In the genomic region with DNA sequence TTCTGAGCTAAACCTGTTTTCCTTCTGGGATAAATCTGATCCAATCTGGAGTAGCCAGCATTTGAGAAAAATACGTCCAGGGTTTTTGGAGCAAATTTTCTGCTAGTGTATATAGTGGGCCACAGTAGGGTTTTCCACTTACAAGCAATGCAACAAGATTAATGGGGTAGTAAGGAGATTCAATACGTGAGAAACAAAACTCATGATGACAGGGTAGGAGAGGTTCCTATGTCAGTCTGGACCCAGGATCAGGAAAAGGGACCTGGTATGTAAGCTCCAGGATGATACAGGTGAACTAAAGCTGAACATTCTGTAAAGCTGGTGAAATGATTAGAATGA, we compare ENCODE assay signal across 19 mouse cellular contexts. TPM values are rescaled to one million over a fixed set of nuclear protein-coding genes. Genes with fewer than 3 reads are reported as not detected.
DNase-seq lines count a peak whose midpoint lies in the region; ATAC-seq and TF ChIP-seq lines count a peak whose summit lies in the region.
"Not testable (repeated sequence)": the region's sequence is repeated elsewhere in the genome, so short reads cannot be mapped to it uniquely, and the experiment has no call there.
"Had no signal": no experiment of that assay in that cellular context is flagged by ENCODE, and none has a peak within 500 bp of the region (broad histone marks: within the 10 kb centered on the region; RNA-seq: fewer than 3 reads in every experiment).

No protein-coding gene starts in this region.

- not testable (repeated sequence) for TF ChIP-seq CTCF in Patski (IDR thresholded peaks at IDR 0.05)

- H3K36me3 ChIP-seq in forebrain, embryonic 12.5 days (replicated peaks); heart, embryonic 11.5 days (ENCODE audit: control insufficient read depth, insufficient read depth, low read length); hindbrain, embryonic 15.5 days; kidney, embryonic 16.5 days (ENCODE audit: insufficient read depth, low read length); midbrain, embryonic 12.5 days; neural tube, embryonic 11.5 days (ENCODE audit: control insufficient read depth, insufficient read depth, low read length); stomach, embryonic 15.5 days: not testable (repeated sequence)

- not testable (repeated sequence) for H3K27ac ChIP-seq in forebrain, embryonic 12.5 days; heart, embryonic 11.5 days (ENCODE audit: low read depth, low read length); hindbrain, embryonic 15.5 days (replicated peaks); kidney, embryonic 16.5 days (ENCODE audit: low read length); midbrain, embryonic 12.5 days (replicated peaks); neural tube, embryonic 11.5 days (ENCODE audit: low read depth, low read length); stomach, embryonic 15.5 days

- not testable (repeated sequence) for H3K4me1 ChIP-seq in forebrain, embryonic 12.5 days; heart, embryonic 11.5 days (ENCODE audit: control insufficient read depth, insufficient read depth, low read length); hindbrain, embryonic 15.5 days (replicated peaks); kidney, embryonic 16.5 days (ENCODE audit: insufficient read depth, low read length); midbrain, embryonic 12.5 days; neural tube, embryonic 11.5 days (ENCODE audit: control insufficient read depth, insufficient read depth, low read length); stomach, embryonic 15.5 days

- H3K4me3 ChIP-seq in forebrain, embryonic 12.5 days (replicated peaks); heart, embryonic 11.5 days (ENCODE audit: low read depth, low read length); hindbrain, embryonic 15.5 days; kidney, embryonic 16.5 days (ENCODE audit: low read length); midbrain, embryonic 12.5 days; neural tube, embryonic 11.5 days (ENCODE audit: low read depth, low read length); stomach, embryonic 15.5 days (replicated peaks): not testable (repeated sequence)

- H3K27me3 ChIP-seq in Patski; forebrain, embryonic 12.5 days; heart, embryonic 11.5 days (ENCODE audit: control insufficient read depth, insufficient read depth, low read length); hindbrain, embryonic 15.5 days; kidney, embryonic 16.5 days (ENCODE audit: insufficient read depth, low read length); midbrain, embryonic 12.5 days; neural tube, embryonic 11.5 days (ENCODE audit: control insufficient read depth, insufficient read depth, low read length); stomach, embryonic 15.5 days (replicated peaks): not testable (repeated sequence)

- CTCF ChIA-PET in Patski (lab: Charles Lee) = not testable (repeated sequence)

- H3K9me3 ChIP-seq in forebrain, embryonic 12.5 days; heart, embryonic 11.5 days (replicated peaks; ENCODE audit: control insufficient read depth, low read length); hindbrain, embryonic 15.5 days; kidney, embryonic 16.5 days (ENCODE audit: low read length); midbrain, embryonic 12.5 days; neural tube, embryonic 11.5 days (ENCODE audit: control insufficient read depth, low read length); stomach, embryonic 15.5 days: not testable (repeated sequence)

- POLR2A ChIA-PET in Patski (lab: Charles Lee) = not testable (repeated sequence)

- not testable (repeated sequence) for DNase-seq in Patski (ENCODE audit: low read depth, low spot score); neural tube, embryonic 11.5 days (ENCODE audit: low spot score)

- in situ Hi-C loops in Patski (cut with MboI; ENCODE audit: low pct_unique_long_range_greater_than_20kb) = not testable (repeated sequence)

- H3K9ac ChIP-seq in forebrain, embryonic 12.5 days; heart, embryonic 11.5 days (ENCODE audit: low read depth, low read length); hindbrain, embryonic 15.5 days; kidney, embryonic 16.5 days (replicated peaks; ENCODE audit: low read length); midbrain, embryonic 12.5 days (replicated peaks); neural tube, embryonic 11.5 days (ENCODE audit: low read length); stomach, embryonic 15.5 days: not testable (repeated sequence)

- WGBS in forebrain, embryonic 12.5 days = no CpG with 5 or more reads among the region's 2 CpGs
- no CpG with 5 or more reads among the region's 2 CpGs for whole genome bisulfite sequencing in heart, embryonic 11.5 days (ENCODE audit: insufficient replicate concordance)
- no CpG with 5 or more reads among the region's 2 CpGs for WGBS in hindbrain, embryonic 15.5 days
- WGBS in kidney, embryonic 16.5 days = no CpG with 5 or more reads among the region's 2 CpGs
- no CpG with 5 or more reads among the region's 2 CpGs for WGBS in midbrain, embryonic 12.5 days
- WGBS in neural tube, embryonic 11.5 days = no CpG with 5 or more reads among the region's 2 CpGs
- WGBS in stomach, embryonic 15.5 days = no CpG with 5 or more reads among the region's 2 CpGs

- ATAC-seq in Patski = peak; percentile 34
- peak; percentile 28; the same call in 1 of the 2 replicates for ATAC-seq in forebrain, embryonic 12.5 days (ENCODE audit: low FRiP score)
- ATAC-seq in heart, embryonic 11.5 days (replicated peaks; ENCODE audit: insufficient number of reproducible peaks, low FRiP score, low TSS enrichment) = 0 out of 2 replicates have a peak, but pooled peaks have one; percentile 12
- peak; percentile 67; the same call in 1 of the 2 replicates for ATAC-seq in hindbrain, embryonic 15.5 days (ENCODE audit: low FRiP score, low read depth)
- 0 out of 2 replicates have a peak, but pooled peaks have one; percentile 7 for ATAC-seq in kidney, embryonic 16.5 days (ENCODE audit: low FRiP score, low TSS enrichment)
- ATAC-seq in midbrain, embryonic 12.5 days (ENCODE audit: low FRiP score, low read depth) = peak; percentile 53; the same call in 1 of the 2 replicates
- peak; percentile 46; the same call in 1 of the 2 replicates for ATAC-seq in neural tube, embryonic 11.5 days (ENCODE audit: insufficient read depth, low FRiP score, low TSS enrichment)
- ATAC-seq in stomach, embryonic 15.5 days (ENCODE audit: insufficient read depth, low FRiP score, low read depth) = 0 out of 2 replicates have a peak, but pooled peaks have one; percentile 5

- not testable (repeated sequence) for H3K4me2 ChIP-seq in forebrain, embryonic 12.5 days; heart, embryonic 11.5 days; hindbrain, embryonic 15.5 days; kidney, embryonic 16.5 days (replicated peaks; ENCODE audit: low read depth, low read length); midbrain, embryonic 12.5 days (replicated peaks); neural tube, embryonic 11.5 days (ENCODE audit: low read depth); stomach, embryonic 15.5 days

RNA-seq across cellular contexts. Expression of gene Zfp955a, which starts 0.3 kb away (rescaled TPM):
- 8.2 TPM for polyA plus RNA-seq in Patski (2021)
- polyA plus RNA-seq in forebrain, embryonic 12.5 days (2016; fragmentation: Nextera tagmentation; extraction: Ambion mirVana) = 20.4 and 21.0 TPM in 2 replicates
- polyA plus RNA-seq in heart, embryonic 11.5 days (2014; fragmentation: Nextera tagmentation; extraction: Ambion mirVana) = 12.0 and 14.3 TPM in 2 replicates
- 22.3 and 22.4 TPM in 2 replicates for polyA plus RNA-seq in hindbrain, embryonic 15.5 days (2015; fragmentation: Nextera tagmentation; extraction: Ambion mirVana)
- 20.6 and 22.0 TPM in 2 replicates for polyA plus RNA-seq in kidney, embryonic 16.5 days (2015; fragmentation: Nextera tagmentation; extraction: Ambion mirVana)
- polyA plus RNA-seq in midbrain, embryonic 12.5 days (2016; fragmentation: Nextera tagmentation; extraction: Ambion mirVana) = 19.8 TPM in 2 replicates
- polyA plus RNA-seq in neural tube, embryonic 11.5 days (2014; fragmentation: Nextera tagmentation; extraction: Ambion mirVana) = 20.6 and 22.8 TPM in 2 replicates
- 13.8 and 15.0 TPM in 2 replicates for polyA plus RNA-seq in stomach, embryonic 15.5 days (2015; fragmentation: Nextera tagmentation; extraction: Ambion mirVana)

RNA-seq across cellular contexts. Expression of gene Olfr63, which starts 9.2 kb away (rescaled TPM):
- polyA plus RNA-seq in Patski (2021) = 0.01 TPM
- 0.03 and 0.05 TPM in 2 replicates for polyA plus RNA-seq in forebrain, embryonic 12.5 days (2016; fragmentation: Nextera tagmentation; extraction: Ambion mirVana)
- 0.03 TPM in 1 of 2 replicates, not detected in the other for polyA plus RNA-seq in heart, embryonic 11.5 days (2014; fragmentation: Nextera tagmentation; extraction: Ambion mirVana)
- polyA plus RNA-seq in hindbrain, embryonic 15.5 days (2015; fragmentation: Nextera tagmentation; extraction: Ambion mirVana) = 0.03 and 0.05 TPM in 2 replicates
- 0.04 TPM in 1 of 2 replicates, not detected in the other for polyA plus RNA-seq in kidney, embryonic 16.5 days (2015; fragmentation: Nextera tagmentation; extraction: Ambion mirVana)
- polyA plus RNA-seq in midbrain, embryonic 12.5 days (2016; fragmentation: Nextera tagmentation; extraction: Ambion mirVana) = 0.03 and 0.04 TPM in 2 replicates
- 0.07 TPM in 1 of 2 replicates, not detected in the other for polyA plus RNA-seq in neural tube, embryonic 11.5 days (2014; fragmentation: Nextera tagmentation; extraction: Ambion mirVana)
- 0.03 TPM in 2 replicates for polyA plus RNA-seq in stomach, embryonic 15.5 days (2015; fragmentation: Nextera tagmentation; extraction: Ambion mirVana)
- polyA plus RNA-seq: C2C12; frontal cortex, adult 2 months; heart, postnatal 0 days; kidney, embryonic 15.5 days; limb, embryonic 12.5 days; liver, embryonic 12.5 days; lung, adult 2 months; macrophage; spleen, adult 2 months; testis, adult 2 months had no signal

RNA-seq across cellular contexts. Expression of gene Olfr1564, which starts 33.8 kb away (rescaled TPM):
- polyA plus RNA-seq in Patski (2021) = not detected
- polyA plus RNA-seq in forebrain, embryonic 12.5 days (2016; fragmentation: Nextera tagmentation; extraction: Ambion mirVana) = not detected in 2 replicates
- not detected in 2 replicates for polyA plus RNA-seq in heart, embryonic 11.5 days (2014; fragmentation: Nextera tagmentation; extraction: Ambion mirVana)
- polyA plus RNA-seq in hindbrain, embryonic 15.5 days (2015; fragmentation: Nextera tagmentation; extraction: Ambion mirVana) = 0.04 TPM in 2 replicates
- polyA plus RNA-seq in kidney, embryonic 16.5 days (2015; fragmentation: Nextera tagmentation; extraction: Ambion mirVana) = not detected in 2 replicates
- polyA plus RNA-seq in midbrain, embryonic 12.5 days (2016; fragmentation: Nextera tagmentation; extraction: Ambion mirVana) = not detected in 2 replicates
- not detected in 2 replicates for polyA plus RNA-seq in neural tube, embryonic 11.5 days (2014; fragmentation: Nextera tagmentation; extraction: Ambion mirVana)
- polyA plus RNA-seq in stomach, embryonic 15.5 days (2015; fragmentation: Nextera tagmentation; extraction: Ambion mirVana) = not detected in 2 replicates
- polyA plus RNA-seq: embryonic facial prominence, embryonic 10.5 days; heart, postnatal 0 days; kidney, embryonic 15.5 days; limb, embryonic 12.5 days; liver, embryonic 12.5 days; lung, adult 2 months; macrophage; spleen, adult 2 months had no signal

RNA-seq across cellular contexts. Expression of gene Zfp955b, which starts 34.1 kb away (rescaled TPM):
- 9.7 TPM for polyA plus RNA-seq in Patski (2021)
- 13.6 and 13.7 TPM in 2 replicates for polyA plus RNA-seq in forebrain, embryonic 12.5 days (2016; fragmentation: Nextera tagmentation; extraction: Ambion mirVana)
- polyA plus RNA-seq in heart, embryonic 11.5 days (2014; fragmentation: Nextera tagmentation; extraction: Ambion mirVana) = 6.1 and 6.8 TPM in 2 replicates
- 18.6 and 19.5 TPM in 2 replicates for polyA plus RNA-seq in hindbrain, embryonic 15.5 days (2015; fragmentation: Nextera tagmentation; extraction: Ambion mirVana)
- 14.3 TPM in 2 replicates for polyA plus RNA-seq in kidney, embryonic 16.5 days (2015; fragmentation: Nextera tagmentation; extraction: Ambion mirVana)
- polyA plus RNA-seq in midbrain, embryonic 12.5 days (2016; fragmentation: Nextera tagmentation; extraction: Ambion mirVana) = 13.5 and 13.8 TPM in 2 replicates
- 9.5 and 10.3 TPM in 2 replicates for polyA plus RNA-seq in neural tube, embryonic 11.5 days (2014; fragmentation: Nextera tagmentation; extraction: Ambion mirVana)
- polyA plus RNA-seq in stomach, embryonic 15.5 days (2015; fragmentation: Nextera tagmentation; extraction: Ambion mirVana) = 10.9 and 11.5 TPM in 2 replicates

Comparison
In these comparisons a context has a peak if more than half of its experiments do, and no peak if none do; other contexts are left out.
1. ATAC-seq: peak in every context shown above with its lines; median percentile 67 in hindbrain, embryonic 15.5 days; 53 in midbrain, embryonic 12.5 days; 46 in neural tube, embryonic 11.5 days; 34 in Patski; 28 in forebrain, embryonic 12.5 days; 12 in heart, embryonic 11.5 days; 7 in kidney, embryonic 16.5 days; 5 in stomach, embryonic 15.5 days.